Mouse (Mus musculus): ENCODE measurements around the gene Phf3.
"Not testable (repeated sequence)": the region's sequence is repeated elsewhere in the genome, so short reads cannot be mapped to it uniquely, and the experiment has no call there.

Phf3 gene

GRCm38 (mm10) chr1:30873541-30874260 is at the start of gene Phf3:
Gene Phf3, minus strand, starts transcription at chr1:30873921.
- TF ChIP-seq NANOG (IDR thresholded peaks at IDR 0.05; ENCODE audit: borderline replicate concordance, low read length) (no peak), CTCF (conservative IDR thresholded peaks at IDR 0.05; ENCODE audit: low read length) (no peak), POU5F1 (IDR thresholded peaks at IDR 0.05; ENCODE audit: borderline replicate concordance, low read length) (no peak)
- H3K4me3 ChIP-seq (replicated peaks; ENCODE audit: low read length), result peak within 1 kb of the TSS; percentile 89
- no peaks in the 10 kb centered on the region for H3K27me3 ChIP-seq (ENCODE audit: insufficient read depth, low read length)
- peaks cover 12% of the 10 kb centered on the region for H3K36me3 ChIP-seq (ENCODE audit: insufficient read depth, low read length)
- peaks cover 61% of the 10 kb centered on the region for H3K4me1 ChIP-seq (replicated peaks; ENCODE audit: low read depth, low read length)
- H3K9me3 ChIP-seq (ENCODE audit: low read length), result no peaks in the 10 kb centered on the region

GRCm38 (mm10) chr1:30922237-30922636 is 48.5 kb upstream of the Phf3 start:
- no peaks in the 10 kb centered on the region for H3K4me1 ChIP-seq (replicated peaks; ENCODE audit: low read depth, low read length)
- no peak overlapping the region for H3K4me3 ChIP-seq (replicated peaks; ENCODE audit: low read length)
- H3K27me3 ChIP-seq (ENCODE audit: insufficient read depth, low read length), result no peaks in the 10 kb centered on the region
- H3K9me3 ChIP-seq (ENCODE audit: low read length), result peaks cover 54% of the 10 kb centered on the region
- TF ChIP-seq NANOG (IDR thresholded peaks at IDR 0.05; ENCODE audit: borderline replicate concordance, low read length), result no peak
- TF ChIP-seq CTCF (conservative IDR thresholded peaks at IDR 0.05; ENCODE audit: low read length), result no peak
- TF ChIP-seq POU5F1 (IDR thresholded peaks at IDR 0.05; ENCODE audit: borderline replicate concordance, low read length), result no peak
- H3K36me3 ChIP-seq (ENCODE audit: insufficient read depth, low read length), result no peaks in the 10 kb centered on the region

- Histone ChIP-seq H3K4me3 (replicated peaks; ENCODE audit: low read length) (no peak overlapping the region), H3K4me1 (replicated peaks; ENCODE audit: low read depth, low read length) (no peaks in the 10 kb centered on the region), H3K9me3 (ENCODE audit: low read length) (peaks cover 54% of the 10 kb centered on the region), H3K36me3 (ENCODE audit: insufficient read depth, low read length) (no peaks in the 10 kb centered on the region), H3K27me3 (ENCODE audit: insufficient read depth, low read length) (no peaks in the 10 kb centered on the region)
- no peak for TF ChIP-seq POU5F1 (IDR thresholded peaks at IDR 0.05; ENCODE audit: borderline replicate concordance, low read length)
These were observed 47.5 kb upstream of the Phf3 start for GRCm38 (mm10) chr1:30921252-30921651.

GRCm38 (mm10) chr1:30920620-30921177 is 47.0 kb upstream of the Phf3 start:
- H3K4me1 ChIP-seq (replicated peaks; ENCODE audit: low read depth, low read length), result no peaks in the 10 kb centered on the region
- H3K36me3 ChIP-seq (ENCODE audit: insufficient read depth, low read length), result no peaks in the 10 kb centered on the region
- no peaks in the 10 kb centered on the region for H3K27me3 ChIP-seq (ENCODE audit: insufficient read depth, low read length)
- H3K4me3 ChIP-seq (replicated peaks; ENCODE audit: low read length), result no peak overlapping the region; the same call in 1 of the 2 replicates
- peaks cover 54% of the 10 kb centered on the region for H3K9me3 ChIP-seq (ENCODE audit: low read length)
- TF ChIP-seq CTCF (conservative IDR thresholded peaks at IDR 0.05; ENCODE audit: low read length), result peak; percentile 43
- TF ChIP-seq NANOG (IDR thresholded peaks at IDR 0.05; ENCODE audit: borderline replicate concordance, low read length), result no peak

- peaks cover 22% of the 10 kb centered on the region for H3K9me3 ChIP-seq (ENCODE audit: low read length)
- TF ChIP-seq NANOG (IDR thresholded peaks at IDR 0.05; ENCODE audit: borderline replicate concordance, low read length), result no peak
- no peaks in the 10 kb centered on the region for H3K36me3 ChIP-seq (ENCODE audit: insufficient read depth, low read length)
- 0 out of 2 replicates have a peak, but pooled peaks cover 5% of the 10 kb centered on the region for H3K4me1 ChIP-seq (replicated peaks; ENCODE audit: low read depth, low read length)
- no peak overlapping the region for H3K4me3 ChIP-seq (replicated peaks; ENCODE audit: low read length)
- H3K27me3 ChIP-seq (ENCODE audit: insufficient read depth, low read length), result no peaks in the 10 kb centered on the region
These were observed 36.5 kb upstream of the Phf3 start for GRCm38 (mm10) chr1:30910172-30910571.

GRCm38 (mm10) chr1:30908797-30909196 is 35.1 kb upstream of the Phf3 start:
- Histone ChIP-seq H3K27me3 (ENCODE audit: insufficient read depth, low read length) (no peaks in the 10 kb centered on the region), H3K9me3 (ENCODE audit: low read length) (peaks cover 11% of the 10 kb centered on the region), H3K36me3 (ENCODE audit: insufficient read depth, low read length) (no peaks in the 10 kb centered on the region), H3K4me1 (replicated peaks; ENCODE audit: low read depth, low read length) (0 out of 2 replicates have a peak, but pooled peaks cover 5% of the 10 kb centered on the region), H3K4me3 (replicated peaks; ENCODE audit: low read length) (no peak overlapping the region)
- TF ChIP-seq NANOG (IDR thresholded peaks at IDR 0.05; ENCODE audit: borderline replicate concordance, low read length) (no peak), CTCF (conservative IDR thresholded peaks at IDR 0.05; ENCODE audit: low read length) (no peak), POU5F1 (IDR thresholded peaks at IDR 0.05; ENCODE audit: borderline replicate concordance, low read length) (no peak)

- peaks cover 33% of the 10 kb centered on the region for H3K9me3 ChIP-seq (ENCODE audit: low read length)
- H3K36me3 ChIP-seq (ENCODE audit: insufficient read depth, low read length), result no peaks in the 10 kb centered on the region
- TF ChIP-seq POU5F1 (IDR thresholded peaks at IDR 0.05; ENCODE audit: borderline replicate concordance, low read length) (no peak), CTCF (conservative IDR thresholded peaks at IDR 0.05; ENCODE audit: low read length) (no peak), NANOG (IDR thresholded peaks at IDR 0.05; ENCODE audit: borderline replicate concordance, low read length) (no peak)
- peaks cover 5% of the 10 kb centered on the region; the same call in 1 of the 2 replicates for H3K4me1 ChIP-seq (replicated peaks; ENCODE audit: low read depth, low read length)
- no peak overlapping the region for H3K4me3 ChIP-seq (replicated peaks; ENCODE audit: low read length)
- no peaks in the 10 kb centered on the region for H3K27me3 ChIP-seq (ENCODE audit: insufficient read depth, low read length)
These were observed 29.9 kb upstream of the Phf3 start for GRCm38 (mm10) chr1:30903480-30904218.

- no peaks in the 10 kb centered on the region for H3K27me3 ChIP-seq (ENCODE audit: insufficient read depth, low read length)
These were observed 25.0 kb upstream of the Phf3 start for GRCm38 (mm10) chr1:30898691-30899090.

GRCm38 (mm10) chr1:30895366-30895765 is 21.6 kb upstream of the Phf3 start:
- H3K36me3 ChIP-seq (ENCODE audit: insufficient read depth, low read length); H3K4me3 ChIP-seq (replicated peaks; ENCODE audit: low read length); H3K27me3 ChIP-seq (ENCODE audit: insufficient read depth, low read length): not testable (repeated sequence)
- H3K4me1 ChIP-seq (replicated peaks; ENCODE audit: low read depth, low read length), result peaks cover 23% of the 10 kb centered on the region
- H3K9me3 ChIP-seq (ENCODE audit: low read length), result peaks cover 15% of the 10 kb centered on the region

More at GRCm38 (mm10) chr1:30898691-30899090, 25.0 kb upstream of the Phf3 start:
- TF ChIP-seq NANOG (IDR thresholded peaks at IDR 0.05; ENCODE audit: borderline replicate concordance, low read length) (peak; percentile 21; the same call in 1 of the 2 replicates), CTCF (conservative IDR thresholded peaks at IDR 0.05; ENCODE audit: low read length) (no peak), POU5F1 (IDR thresholded peaks at IDR 0.05; ENCODE audit: borderline replicate concordance, low read length) (no peak)
- Histone ChIP-seq H3K36me3 (ENCODE audit: insufficient read depth, low read length) (no peaks in the 10 kb centered on the region), H3K9me3 (ENCODE audit: low read length) (peaks cover 28% of the 10 kb centered on the region), H3K4me1 (replicated peaks; ENCODE audit: low read depth, low read length) (peaks cover 23% of the 10 kb centered on the region), H3K4me3 (replicated peaks; ENCODE audit: low read length) (no peak overlapping the region)

- H3K36me3 ChIP-seq (ENCODE audit: insufficient read depth, low read length); H3K4me3 ChIP-seq (replicated peaks; ENCODE audit: low read length); H3K9me3 ChIP-seq (ENCODE audit: low read length); H3K27me3 ChIP-seq (ENCODE audit: insufficient read depth, low read length): not testable (repeated sequence)
- H3K4me1 ChIP-seq (replicated peaks; ENCODE audit: low read depth, low read length), result peaks cover 20% of the 10 kb centered on the region
These were observed 10.1 kb upstream of the Phf3 start for GRCm38 (mm10) chr1:30883806-30884205.
